Mouse (Mus musculus): ENCODE data around the gene Cacng2. TPM values are rescaled to one million over a fixed set of nuclear protein-coding genes. Genes with fewer than 3 reads are reported as not detected.

The Cacng2 gene
- total RNA-seq (2021): under 1 TPM in 1 of 2 experiments, not detected in 1; 0.05 TPM
- long read RNA-seq, experiment 1: 0 reads
- long read RNA-seq, experiment 2: 0 reads

- DNase-seq: peak; percentile 99
Measured at GRCm38 (mm10) chr15:78119704-78120103, at the start of gene Cacng2. Gene Cacng2 (minus strand): TSS chr15:78120028.

DNA sequence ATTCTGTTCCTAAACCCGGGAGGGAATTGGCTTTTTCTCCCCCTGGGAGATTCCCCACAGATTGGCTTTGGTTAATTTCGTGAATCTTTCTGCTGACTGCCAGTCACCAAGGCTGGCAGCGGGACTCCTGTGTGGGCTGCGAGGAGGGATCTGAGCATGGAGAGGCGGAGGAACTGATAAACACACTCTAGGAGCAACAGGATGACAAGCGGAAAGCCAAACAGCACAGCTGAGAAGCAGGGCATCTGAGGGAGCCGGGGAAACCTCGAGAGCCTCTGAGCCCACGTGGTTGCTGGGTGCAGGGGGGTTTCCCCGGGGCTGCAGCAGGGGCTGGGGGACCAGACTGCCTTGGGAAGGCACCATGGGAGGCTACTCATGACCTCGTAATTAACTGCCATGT lies 49.7 kb upstream of the Cacng2 start:
- no peak for DNase-seq

GRCm38 (mm10) chr15:78165292-78165691 lies 45.5 kb upstream of the Cacng2 start:
- DNase-seq: no peak

- no peak for DNase-seq
Measured at GRCm38 (mm10) chr15:78164466-78164865, 44.6 kb upstream of the Cacng2 start.

GRCm38 (mm10) chr15:78161946-78162345 lies 42.1 kb upstream of the Cacng2 start:
- no peak for DNase-seq

DNA sequence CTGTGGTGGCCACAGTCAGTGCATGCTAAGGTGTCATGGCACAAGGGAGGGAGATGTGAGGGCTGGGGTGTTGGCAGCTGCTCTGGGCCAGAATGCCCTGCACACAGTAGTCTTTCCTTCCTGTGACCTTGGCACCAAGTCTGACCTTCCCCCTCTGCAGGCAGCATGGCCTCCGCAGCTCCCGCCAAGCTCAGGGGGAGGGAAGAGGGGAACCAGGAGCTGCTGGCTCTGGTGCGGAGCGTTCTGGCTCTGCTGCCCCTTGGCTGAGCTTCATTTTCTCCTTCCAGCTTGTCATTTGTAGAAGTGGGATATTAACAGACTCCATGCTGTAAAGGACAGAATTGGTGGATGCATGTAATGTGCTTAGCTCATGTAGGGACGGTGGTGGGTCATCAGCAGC lies 38.5 kb upstream of the Cacng2 start:
- no peak for DNase-seq

DNA sequence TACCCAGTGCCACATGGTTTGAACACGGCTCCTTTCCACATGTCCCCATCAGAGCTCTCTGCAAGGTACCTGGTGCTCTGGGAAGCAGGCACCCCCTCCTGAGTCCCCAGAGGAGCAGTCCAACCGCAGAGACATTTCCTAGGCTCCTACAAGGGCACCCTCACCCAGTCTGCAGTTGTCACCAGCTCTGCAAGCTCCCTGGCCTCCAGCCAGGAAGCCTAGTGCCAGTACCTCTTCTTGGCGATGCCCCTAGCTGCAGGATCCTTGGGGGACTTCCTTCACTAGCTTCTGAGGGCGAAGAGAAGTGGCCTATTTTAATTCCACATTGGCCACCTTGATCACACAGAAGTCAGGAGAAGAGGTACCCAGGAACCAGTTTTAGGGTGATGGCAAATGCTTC lies 38.0 kb upstream of the Cacng2 start:
- DNase-seq: no peak

DNA sequence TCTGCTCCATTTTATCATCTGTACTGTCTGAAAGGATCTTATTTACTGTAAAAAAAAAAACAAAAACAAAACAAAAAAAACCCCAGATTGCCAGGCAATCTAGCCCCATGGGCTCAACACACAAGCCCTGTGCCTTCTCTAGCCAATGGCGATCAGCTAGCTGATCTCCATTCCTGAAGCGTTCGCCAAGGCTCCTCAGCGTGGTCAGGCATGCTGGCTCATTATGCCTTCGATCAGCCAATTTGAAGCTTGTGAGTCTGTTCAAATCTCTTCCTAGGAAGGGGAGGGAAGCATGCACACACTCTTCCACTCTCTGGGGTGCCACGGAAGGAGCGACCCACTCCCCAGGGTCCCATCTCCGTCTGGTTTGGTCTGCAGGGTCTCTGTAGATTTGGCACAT lies 37.5 kb upstream of the Cacng2 start:
- no peak for DNase-seq

GRCm38 (mm10) chr15:78155421-78155820 lies 35.6 kb upstream of the Cacng2 start:
- no peak for DNase-seq

GRCm38 (mm10) chr15:78153045-78153775 lies 33.4 kb upstream of the Cacng2 start:
- no peak for DNase-seq

DNA sequence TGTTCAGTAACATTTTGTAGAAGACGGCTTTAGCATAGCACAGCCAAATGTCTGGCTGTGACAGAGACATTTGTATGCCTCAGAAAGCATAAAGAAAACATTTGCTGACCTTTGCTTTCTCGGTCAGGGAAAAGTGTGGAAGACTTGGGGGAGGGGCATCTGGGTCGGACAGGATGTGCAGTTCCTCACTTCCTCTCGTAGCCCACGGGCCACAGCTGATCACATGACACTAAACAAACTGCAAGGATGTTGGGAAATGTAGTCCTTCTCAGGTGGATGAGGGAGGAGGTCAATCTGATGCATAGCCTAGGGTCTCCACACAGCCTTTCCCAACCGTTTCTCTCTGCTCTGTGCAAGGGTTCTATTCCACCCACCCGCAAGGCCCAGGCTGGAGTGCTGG lies 28.7 kb upstream of the Cacng2 start:
- no peak for DNase-seq

GRCm38 (mm10) chr15:78140226-78140625 lies 20.4 kb upstream of the Cacng2 start:
- no peak for DNase-seq

DNA sequence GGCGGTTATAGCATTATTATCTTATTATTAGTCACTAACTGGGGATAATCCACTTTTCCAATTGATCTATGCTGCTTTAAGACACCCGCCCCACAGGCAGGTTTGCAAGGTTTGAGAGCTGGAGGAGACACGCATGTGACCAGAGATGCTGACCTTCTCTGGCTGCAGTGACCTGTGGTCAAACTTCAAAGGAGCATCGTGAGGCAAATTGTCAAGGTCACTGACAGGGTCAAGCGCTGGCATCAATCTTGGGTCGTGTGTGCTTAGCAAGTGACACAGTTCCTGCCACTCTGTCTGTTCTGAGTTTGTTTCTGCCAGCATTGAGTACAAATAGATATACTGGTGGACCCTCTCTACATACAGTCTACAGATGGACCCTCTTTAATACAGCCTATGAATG lies 14.8 kb upstream of the Cacng2 start:
- DNase-seq: no peak

GRCm38 (mm10) chr15:78133389-78133788 lies 13.6 kb upstream of the Cacng2 start:
- no peak for DNase-seq

DNA sequence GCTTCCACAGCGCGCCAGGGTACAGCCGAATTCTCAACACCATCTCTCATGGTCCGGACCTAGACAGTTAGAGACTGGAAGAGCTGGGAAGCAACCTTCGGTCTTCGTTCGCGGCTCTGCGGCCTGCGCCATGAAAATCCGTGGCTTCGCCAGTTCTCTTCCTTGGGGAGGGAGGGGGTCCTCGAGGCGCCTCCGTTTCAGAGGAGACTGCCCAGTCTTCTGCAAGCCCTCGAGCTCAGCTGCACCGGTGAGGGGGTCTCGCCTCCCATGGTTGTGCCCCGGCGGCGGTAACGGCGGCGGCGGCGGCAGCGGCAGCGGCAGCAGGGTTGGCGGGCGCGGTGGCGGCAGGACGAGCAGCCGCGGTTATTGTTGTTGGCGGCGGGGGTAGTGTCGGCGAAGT lies 580 bp downstream of the Cacng2 start:
- DNase-seq: no peak

- DNase-seq: no peak
Measured at GRCm38 (mm10) chr15:78118275-78118995, 1.4 kb downstream of the Cacng2 start.

- DNase-seq: no peak
Measured at GRCm38 (mm10) chr15:78117731-78118130, 2.1 kb downstream of the Cacng2 start.

DNA sequence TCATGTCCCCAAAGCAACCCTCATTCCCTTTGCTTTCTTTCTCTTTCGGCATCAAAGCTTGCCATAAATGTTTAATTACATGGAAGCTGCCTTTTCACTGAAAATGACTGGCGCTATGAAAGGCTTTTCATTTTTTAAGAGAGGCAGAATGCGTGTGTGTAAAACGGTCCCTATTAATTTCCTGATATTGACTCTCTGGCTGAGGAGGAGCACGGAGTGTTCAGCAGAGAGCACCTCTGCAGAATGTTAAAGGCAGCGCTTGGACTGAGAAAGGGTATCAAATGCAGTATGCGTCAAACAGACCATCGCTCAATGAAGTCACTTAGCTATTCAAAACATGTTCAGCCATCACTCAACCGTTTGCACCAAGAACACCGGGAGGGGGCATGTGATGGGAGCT lies 2.9 kb downstream of the Cacng2 start:
- no peak for DNase-seq

- no peak for DNase-seq
Measured at GRCm38 (mm10) chr15:78116244-78116643, 3.6 kb downstream of the Cacng2 start.

DNA sequence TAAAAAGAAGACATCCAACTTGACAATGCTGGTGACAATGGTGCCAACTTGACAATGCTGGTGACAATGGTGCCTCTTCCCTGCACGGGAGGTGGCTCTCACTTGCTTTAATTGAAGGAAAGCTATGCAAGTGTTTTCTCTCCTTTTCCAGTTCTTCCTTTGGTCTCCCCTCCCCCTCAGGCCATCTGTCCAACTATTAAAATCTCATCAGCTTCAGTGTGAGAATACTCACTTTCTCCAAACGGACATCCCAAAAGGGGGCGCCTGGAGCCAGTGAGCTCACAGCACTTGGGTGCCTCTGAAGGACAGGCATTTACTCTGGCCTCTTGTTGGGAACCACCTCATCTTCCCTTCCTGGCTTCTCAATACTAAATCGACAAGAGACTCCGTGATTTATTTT lies 20.3 kb downstream of the Cacng2 start:
- no peak for DNase-seq

DNA sequence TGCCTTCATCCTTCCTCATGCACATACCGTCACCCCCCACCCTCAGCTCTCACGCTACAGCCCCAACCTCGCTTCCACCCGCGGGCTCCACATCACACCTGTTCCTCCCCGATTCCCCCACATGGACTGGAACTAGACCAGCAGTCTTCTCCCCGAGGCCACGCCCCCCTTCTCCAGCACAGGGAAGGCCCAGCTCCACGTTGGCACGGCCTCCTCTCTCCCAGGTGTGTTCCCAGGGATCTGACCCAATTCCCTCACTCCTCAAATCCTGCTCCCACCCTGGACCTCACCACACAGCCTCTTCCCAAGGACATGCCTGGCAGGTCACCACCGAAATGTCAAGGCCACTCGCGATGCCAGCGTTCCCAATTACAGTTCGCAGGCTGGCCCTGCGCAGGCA lies 23.8 kb downstream of the Cacng2 start:
- no peak for DNase-seq

DNA sequence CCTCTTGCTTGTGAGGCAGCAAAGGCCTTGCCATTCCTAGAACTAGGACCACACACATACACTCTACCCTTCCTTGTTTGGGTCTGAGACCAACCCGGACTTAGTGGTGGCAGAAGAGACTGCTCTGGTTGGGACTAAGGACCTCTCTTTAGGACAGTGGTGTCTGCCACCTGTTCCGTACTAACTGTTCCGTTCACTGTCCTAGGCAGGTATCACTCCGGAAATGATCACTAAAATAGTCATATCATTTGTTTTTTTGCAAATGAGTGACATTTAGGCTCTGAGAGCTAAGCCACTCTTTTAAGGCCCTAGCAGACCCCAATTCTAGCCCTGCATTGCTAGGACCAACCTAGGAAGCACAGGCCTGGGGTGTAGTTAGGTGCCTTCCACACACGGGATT lies 26.2 kb downstream of the Cacng2 start:
- DNase-seq: no peak

DNA sequence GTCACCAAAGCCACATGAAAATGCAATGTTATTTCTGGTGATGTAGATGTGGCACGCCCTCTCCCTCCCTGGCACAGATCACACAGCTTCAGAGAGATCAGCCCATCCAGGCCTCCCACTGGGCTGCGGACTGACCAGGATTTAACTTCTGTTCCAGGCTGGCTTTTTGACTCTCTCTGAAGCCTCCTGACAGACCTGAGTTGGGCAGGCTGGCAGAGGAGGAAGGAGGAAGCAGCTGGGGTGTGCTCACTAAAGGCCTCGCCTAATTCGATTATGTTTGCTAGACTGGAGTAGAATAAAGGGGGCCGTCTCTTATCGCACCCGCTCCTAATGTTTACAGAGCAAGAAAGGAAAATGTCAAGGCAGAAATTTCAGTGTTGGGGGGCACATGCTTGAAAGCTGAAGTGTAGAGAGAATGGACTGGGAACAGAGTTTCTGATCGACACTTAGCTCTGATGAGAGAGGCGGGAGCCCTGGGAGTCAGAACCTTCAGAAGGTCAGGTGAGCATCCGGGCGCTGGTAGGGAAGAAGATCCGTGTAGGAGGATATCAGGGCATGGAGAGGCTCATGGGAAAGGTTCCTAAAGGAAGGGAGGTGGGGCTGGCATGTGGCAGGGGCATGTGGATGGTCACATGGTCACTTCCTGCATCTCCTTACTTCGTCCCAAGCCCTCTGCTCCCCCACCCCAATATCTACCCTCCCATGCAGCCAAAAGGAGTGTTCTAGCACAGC lies 36.8 kb downstream of the Cacng2 start:
- DNase-seq: no peak
